Mouse (Mus musculus) lung, postnatal 0 days (tissue): ENCODE results near the gene Rhog. TPM values are rescaled to one million over a fixed set of nuclear protein-coding genes. Genes with fewer than 3 reads are reported as not detected.

Experiments used
- ATAC-seq: fragments of 200-750 bp; cut with Nextera tagmentation; 2 replicates; pipeline ENCODE4 v1.8.0; 2017; ENCODE audit warnings: moderate library complexity
- DNase-seq: peaks from one replicate; pipeline ENCODE4 v3.0.0-alpha.2; 2016; ENCODE audit warnings: low spot score
- H3K27ac ChIP-seq: fragments of 300-500 bp; sonication (generic); 2 replicates; pipeline ENCODE4 v1.5.1; 2014; ENCODE audit warnings: antibody characterized with exemption, mild to moderate bottlenecking, low read length, mixed read lengths
- H3K27me3 ChIP-seq: fragments of 300-500 bp; sonication (generic); replicated peaks from 2 replicates; pipeline ENCODE4 v1.6.1; 2014; ENCODE audit warnings: low read length, mixed read lengths; ENCODE audit not compliant: insufficient read depth
- H3K36me3 ChIP-seq: fragments of 300-500 bp; sonication (generic); 2 replicates; pipeline ENCODE4 v1.6.1; 2014; ENCODE audit warnings: low read length, mixed read lengths; ENCODE audit not compliant: insufficient read depth
- H3K4me1 ChIP-seq: fragments of 300-500 bp; sonication (generic); 2 replicates; pipeline ENCODE4 v1.6.1; 2014; ENCODE audit warnings: antibody characterized with exemption, low read depth, low read length, mixed read lengths; ENCODE audit not compliant: insufficient read depth
- H3K4me2 ChIP-seq: fragments of 300-500 bp; sonication (generic); replicated peaks from 2 replicates; pipeline ENCODE4 v1.6.1; 2014; ENCODE audit warnings: low read depth, mild to moderate bottlenecking, low read length, moderate library complexity, mixed read lengths
- H3K4me3 ChIP-seq: fragments of 300-500 bp; sonication (generic); 2 replicates; pipeline ENCODE4 v1.5.1; 2014; ENCODE audit warnings: low read depth, low read length
- H3K9ac ChIP-seq: fragments of 300-500 bp; sonication (generic); replicated peaks from 2 replicates; pipeline ENCODE4 v1.6.1; 2014; ENCODE audit warnings: low read depth, mild to moderate bottlenecking
- H3K9me3 ChIP-seq: fragments of 300-500 bp; sonication (generic); 2 replicates; pipeline ENCODE4 v1.6.1; 2016; ENCODE audit warnings: low read length, mixed read lengths
- CTCF ChIP-seq: IDR thresholded peaks from 2 replicates; pipeline ENCODE4 v1.5.1; 2016; ENCODE audit warnings: antibody characterized with exemption, mild to moderate bottlenecking
- EP300 ChIP-seq: IDR thresholded peaks from 2 replicates; pipeline ENCODE4 v1.6.1; 2016; ENCODE audit warnings: antibody characterized with exemption, mild to moderate bottlenecking, control low read depth
- WGBS: fragments of 180-500 bp; shearing (Covaris S2); extraction: QIAGEN DNeasy Blood & Tissue Kit; methylation state at CpG from one replicate; pipeline ENCODE4 v1.1.7; 2014; 5-methylcytosine and 5-hydroxymethylcytosine counted together
- polyA plus RNA-seq: library from polyadenylated mRNA; unstranded; fragments of >200 nt; fragmentation: Nextera tagmentation; extraction: Ambion mirVana; gene quantifications from 2 replicates; pipeline ENCODE4 v1.2.1, GENCODE M21; 2015

Gene Rhog
- polyA plus RNA-seq, 1 experiment from 2014 or later, result 141 TPM

- peak overlapping the region; percentile 95 for H3K9ac ChIP-seq
- H3K4me1 ChIP-seq, result peaks cover 49% of the 10 kb centered on the region
- peak overlapping the region; percentile 81 for H3K4me2 ChIP-seq
- H3K9me3 ChIP-seq, result no peaks in the 10 kb centered on the region
- DNase-seq, result peak; percentile 35
- peak overlapping the region; percentile 99 for H3K27ac ChIP-seq
- peak overlapping the region; percentile 93 for H3K4me3 ChIP-seq
- H3K27me3 ChIP-seq, result no peaks in the 10 kb centered on the region
- ATAC-seq, result no peak
- 7% methylated on average over 16 of the region's 16 CpGs for WGBS
- H3K36me3 ChIP-seq, result no peaks in the 10 kb centered on the region
- TF ChIP-seq CTCF, result no peak
- TF ChIP-seq EP300, result no peak
These were observed 7.0 kb downstream of the Rhog start for GRCm38 (mm10) chr7:102248691-102249404.

DNA sequence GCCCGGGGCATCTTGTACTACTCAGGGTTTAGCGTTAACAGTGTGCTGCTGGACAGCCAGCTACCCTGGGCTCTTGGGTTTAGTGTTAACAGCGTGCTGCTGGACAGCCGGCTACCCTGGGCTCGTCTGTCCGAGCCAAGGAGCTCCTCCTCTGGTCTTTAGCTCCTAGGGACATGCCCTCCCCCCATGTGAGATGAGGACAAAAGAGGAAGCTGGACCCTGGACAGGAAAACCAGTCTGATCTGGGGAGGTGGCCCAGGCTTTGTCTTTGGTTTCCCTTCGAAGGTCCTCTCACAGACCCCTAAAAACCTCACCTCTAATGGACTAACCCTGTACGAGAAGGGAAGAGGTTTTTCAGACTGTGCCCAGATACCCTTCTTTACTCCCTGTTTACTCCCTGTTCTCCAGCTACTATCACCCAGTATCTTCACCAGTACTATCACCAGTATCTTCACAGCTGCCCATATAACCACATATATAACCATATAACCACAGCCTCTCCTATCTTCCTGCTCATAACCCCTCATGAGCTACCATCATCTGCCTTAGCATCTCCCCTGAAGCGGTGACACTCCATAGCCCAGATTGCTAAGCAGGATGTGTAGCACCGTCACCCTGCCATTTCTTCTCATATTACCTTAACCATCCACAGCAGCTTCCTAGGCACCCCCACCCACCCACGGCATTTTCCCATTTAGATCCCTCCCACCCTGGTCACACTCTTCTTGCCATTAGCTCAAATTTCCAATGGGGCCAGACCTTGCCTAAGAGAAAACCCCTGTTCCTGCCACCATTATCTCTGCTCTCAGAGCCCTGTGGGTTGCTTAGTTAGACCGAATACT lies 8.7 kb downstream of the Rhog start:
- Histone ChIP-seq H3K4me2 (peak overlapping the region; percentile 81), H3K9ac (0 out of 2 replicates have a peak overlapping the region, but pooled peaks have one; percentile 16), H3K9me3 (no peaks in the 10 kb centered on the region), H3K36me3 (no peaks in the 10 kb centered on the region), H3K27me3 (no peaks in the 10 kb centered on the region), H3K4me1 (peaks cover 55% of the 10 kb centered on the region), H3K4me3 (peak overlapping the region; percentile 93; the same call in 1 of the 2 replicates), H3K27ac (peak overlapping the region; percentile 76)
- WGBS, result 40% methylated on average over 12 of the region's 12 CpGs
- ATAC-seq (no peak), DNase-seq (peak; percentile 48)
- TF ChIP-seq EP300 (no peak), CTCF (no peak)

GRCm38 (mm10) chr7:102246265-102246664 lies 9.6 kb downstream of the Rhog start:
- Histone ChIP-seq H3K4me2 (peak overlapping the region; percentile 81), H3K4me1 (peaks cover 55% of the 10 kb centered on the region), H3K9me3 (no peaks in the 10 kb centered on the region), H3K27me3 (no peaks in the 10 kb centered on the region), H3K27ac (peak overlapping the region; percentile 76), H3K36me3 (0 out of 2 replicates have a peak, but pooled peaks cover under 1% of the 10 kb centered on the region), H3K4me3 (no peak overlapping the region), H3K9ac (0 out of 2 replicates have a peak overlapping the region, but pooled peaks have one; percentile 6)
- no peak for DNase-seq
- no peak for ATAC-seq
- no peak for TF ChIP-seq EP300
- no peak for TF ChIP-seq CTCF
- WGBS, result 34% methylated on average over 6 of the region's 6 CpGs

- 0% methylated on average over 1 of the region's 1 CpGs for WGBS
- H3K27me3 ChIP-seq, result no peaks in the 10 kb centered on the region
- H3K36me3 ChIP-seq, result 0 out of 2 replicates have a peak, but pooled peaks cover 5% of the 10 kb centered on the region
- H3K4me2 ChIP-seq, result peak overlapping the region; percentile 81
- ATAC-seq (peak; percentile 21), DNase-seq (peak; percentile 82)
- peaks cover 55% of the 10 kb centered on the region for H3K4me1 ChIP-seq
- no peak overlapping the region for H3K4me3 ChIP-seq
- H3K9me3 ChIP-seq, result no peaks in the 10 kb centered on the region
- 0 out of 2 replicates have a peak overlapping the region, but pooled peaks have one; percentile 6 for H3K9ac ChIP-seq
- TF ChIP-seq CTCF (no peak), EP300 (no peak)
- peak overlapping the region; percentile 76 for H3K27ac ChIP-seq
These were observed 10.1 kb downstream of the Rhog start for GRCm38 (mm10) chr7:102245775-102246174.

- Histone ChIP-seq H3K36me3 (0 out of 2 replicates have a peak, but pooled peaks cover 10% of the 10 kb centered on the region), H3K4me2 (no peak overlapping the region; the same call in 1 of the 2 replicates), H3K9me3 (no peaks in the 10 kb centered on the region), H3K4me1 (peaks cover 55% of the 10 kb centered on the region), H3K27me3 (no peaks in the 10 kb centered on the region), H3K4me3 (no peak overlapping the region), H3K9ac (no peak overlapping the region), H3K27ac (peak overlapping the region; percentile 76)
- TF ChIP-seq CTCF, result no peak
- no peak for TF ChIP-seq EP300
- peak; percentile 31 for ATAC-seq
- 67% methylated on average over 3 of the region's 3 CpGs for WGBS
- DNase-seq, result peak; percentile 64
These were observed 10.9 kb downstream of the Rhog start for GRCm38 (mm10) chr7:102244782-102245535.
